Mouse (Mus musculus): ENCODE results near the gene Fnd3c2. TPM values are rescaled to one million over a fixed set of nuclear protein-coding genes. Genes with fewer than 3 reads are reported as not detected.
"Not testable (repeated sequence)": the region's sequence is repeated elsewhere in the genome, so short reads cannot be mapped to it uniquely, and the experiment has no call there.

Gene Fnd3c2
- not detected for total RNA-seq (2021)
- long read RNA-seq, experiment 1, result 0 reads
- long read RNA-seq, experiment 2, result 0 reads

- no peak for DNase-seq
Observed at GRCm38 (mm10) chrX:106255276-106255675, at the start of gene Fnd3c2. Gene Fnd3c2 (minus strand): TSS chrX:106255376.

- DNase-seq, result no peak
Observed at GRCm38 (mm10) chrX:106284441-106284840, 29.3 kb upstream of the Fnd3c2 start.

- DNase-seq, result no peak
Observed at GRCm38 (mm10) chrX:106221058-106221457, 34.1 kb downstream of the Fnd3c2 start, which contains the start of gene Taf9b. Gene Taf9b (minus strand): TSS chrX:106221158.

- DNase-seq, result peak; percentile 76 to 77
Observed at GRCm38 (mm10) chrX:106219171-106220032, 35.8 kb downstream of the Fnd3c2 start.

GRCm38 (mm10) chrX:106209100-106209499 is 46.1 kb downstream of the Fnd3c2 start:
- no peak for DNase-seq

- DNase-seq, result no peak
Observed at GRCm38 (mm10) chrX:106198904-106199303, 56.3 kb downstream of the Fnd3c2 start.

GRCm38 (mm10) chrX:106197308-106197707 is 57.9 kb downstream of the Fnd3c2 start:
- DNase-seq, result no peak

GRCm38 (mm10) chrX:106194361-106194760 is 60.8 kb downstream of the Fnd3c2 start:
- not testable (repeated sequence) for DNase-seq

- no peak for DNase-seq
Observed at GRCm38 (mm10) chrX:106190091-106190490, 65.1 kb downstream of the Fnd3c2 start.

- DNase-seq, result no peak
Observed at GRCm38 (mm10) chrX:106189356-106189755, 65.8 kb downstream of the Fnd3c2 start.

- DNase-seq, result peak in 1 of 2 experiments; percentile 38
Observed at GRCm38 (mm10) chrX:106187737-106188136, 67.4 kb downstream of the Fnd3c2 start.

GRCm38 (mm10) chrX:106186713-106187649 is 68.2 kb downstream of the Fnd3c2 start, which contains the start of gene Pgk1:
Gene Pgk1 (plus strand): TSS chrX:106187100.
- DNase-seq, result peak; percentile 86 to 97

GRCm38 (mm10) chrX:106185706-106186105 is 69.5 kb downstream of the Fnd3c2 start:
- no peak for DNase-seq

Other genes starting within 250 kb of the Fnd3c2 start
- 10 to 100 TPM; 38.1 to 47.6 TPM for gene Magt1, start 243.5 kb downstream of the Fnd3c2 start, total RNA-seq (2021)
- gene Cox7b, start 239.7 kb downstream of the Fnd3c2 start, total RNA-seq (2021), result 1,000 to 10,000 TPM; 1,613 to 1,714 TPM
- gene Atp7a, start 228.1 kb downstream of the Fnd3c2 start, total RNA-seq (2021), result 1 to 10 TPM; 7.7 to 8.7 TPM
- 1 to 10 TPM; 1.0 to 1.1 TPM for gene Tlr13, start 112.2 kb downstream of the Fnd3c2 start, total RNA-seq (2021)
- 100 to 1,000 TPM; 458 to 480 TPM for gene Pgk1, start 68.3 kb downstream of the Fnd3c2 start, total RNA-seq (2021)
- 10 to 100 TPM in 1 of 2 experiments, 1 to 10 TPM in 1; 6.9 to 10.7 TPM for gene Taf9b, start 34.2 kb downstream of the Fnd3c2 start, total RNA-seq (2021)
- not detected for gene Fndc3c1, start 230.0 kb upstream of the Fnd3c2 start, total RNA-seq (2021)

Measured in heart, adult 18-20 months (tissue).